Mouse (Mus musculus) ES-E14 (cell line): Measurements from ENCODE around the gene C9orf72.

Source experiments
- HCFC1 ChIP-seq: IDR thresholded peaks from 2 replicates; pipeline ENCODE4 v1.6.1; 2012; ENCODE audit warnings: low read length, inconsistent platforms, borderline replicate concordance; ENCODE audit not compliant: insufficient read depth
- MAFK ChIP-seq: IDR thresholded peaks from 2 replicates; pipeline ENCODE4 v1.6.1; 2014; ENCODE audit warnings: mild to moderate bottlenecking, low read depth, low read length, inconsistent platforms; ENCODE audit not compliant: insufficient read depth

DNA sequence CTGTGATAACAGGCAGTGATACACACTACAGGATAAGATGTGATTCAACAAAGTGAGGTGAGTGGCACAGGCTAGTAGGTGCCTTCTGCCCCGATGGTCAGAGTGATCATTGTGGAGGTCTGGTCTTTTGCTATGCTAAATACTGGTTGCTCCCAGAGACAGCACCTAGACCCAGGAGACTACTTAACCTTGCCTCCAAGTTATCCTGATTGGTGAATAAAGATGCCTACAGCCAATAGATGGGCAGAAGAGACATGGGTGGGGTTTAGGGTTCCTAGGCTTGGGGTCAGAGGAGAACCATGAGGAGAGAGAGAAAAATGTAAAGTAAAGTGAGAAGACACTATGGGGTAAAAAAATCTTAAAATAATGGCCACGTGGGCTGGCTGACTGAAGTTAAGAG, 4.8 kb downstream of the C9orf72 start:
- TF ChIP-seq HCFC1 (no peak), MAFK (no peak)
